Mouse (Mus musculus) 416B (cell line): Measurements from ENCODE around the gene Cfap77.
A peak's percentile ranks its signal among the peaks of the same experiment; 100 is the strongest.

ENCODE experiments used
- DNase-seq: peaks from one replicate; pipeline ENCODE4 v3.0.0; 2011; ENCODE audit warnings: low read depth

Cfap77 gene

DNA sequence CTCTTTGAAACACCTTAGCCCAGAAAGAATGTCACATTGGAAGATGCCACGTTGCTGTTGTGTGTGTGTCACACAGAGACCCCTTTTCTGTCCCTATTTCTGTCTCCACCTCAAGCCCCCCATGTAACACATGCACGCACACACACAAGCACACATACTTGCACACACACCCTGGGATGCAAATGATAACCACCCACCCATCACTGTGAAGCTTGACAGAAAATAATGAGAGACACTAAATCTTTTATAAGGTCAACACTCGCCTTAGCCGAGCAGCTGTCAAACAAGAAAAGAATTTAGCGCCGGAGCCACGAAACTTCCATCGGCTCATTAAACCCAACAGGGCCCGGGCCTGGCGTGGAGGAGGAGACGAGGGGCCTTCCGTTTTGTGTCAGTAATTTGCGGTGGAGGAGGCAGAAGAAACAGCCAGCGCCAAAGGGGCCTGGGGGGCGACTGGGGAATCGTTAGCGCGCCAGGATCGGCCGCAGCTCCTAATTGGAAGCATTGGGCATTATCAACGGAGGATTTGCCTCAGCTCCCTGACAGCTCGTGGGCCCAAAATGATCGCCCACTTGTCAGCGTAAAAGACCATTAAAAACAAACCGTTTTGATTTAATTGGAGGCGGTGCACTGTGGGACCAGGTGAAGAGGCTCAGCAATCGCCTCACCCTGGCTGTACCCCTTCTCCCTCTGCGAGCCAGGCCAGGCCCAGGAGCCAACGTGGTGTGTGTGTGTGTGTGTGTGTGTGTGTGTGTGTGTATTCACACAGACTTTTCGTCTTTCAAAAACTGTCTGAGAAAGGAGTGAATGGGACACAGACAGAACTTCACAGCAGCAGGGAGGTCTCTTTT is 111.0 kb downstream of the Cfap77 start:
- no peak for DNase-seq

DNA sequence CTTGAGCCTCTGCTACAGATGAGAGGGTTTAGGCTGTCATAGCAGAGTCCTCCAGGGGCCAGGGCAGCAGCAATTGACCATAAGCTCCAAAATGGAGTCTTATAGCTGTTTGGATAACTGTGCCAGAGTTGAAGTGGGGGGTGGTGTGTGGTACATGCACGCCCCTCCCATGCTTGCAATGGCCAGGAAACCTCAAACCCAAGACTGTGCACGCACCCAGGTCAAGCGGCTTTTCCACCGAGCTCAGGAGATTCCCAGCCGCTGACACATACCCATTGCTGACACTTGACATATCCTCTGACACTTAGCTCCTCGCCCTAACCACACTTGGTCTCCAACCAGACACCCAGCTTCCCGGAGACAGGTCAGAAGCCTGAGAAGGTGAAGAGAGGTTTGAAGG is 115.9 kb downstream of the Cfap77 start:
- peak; percentile 17 for DNase-seq

DNA sequence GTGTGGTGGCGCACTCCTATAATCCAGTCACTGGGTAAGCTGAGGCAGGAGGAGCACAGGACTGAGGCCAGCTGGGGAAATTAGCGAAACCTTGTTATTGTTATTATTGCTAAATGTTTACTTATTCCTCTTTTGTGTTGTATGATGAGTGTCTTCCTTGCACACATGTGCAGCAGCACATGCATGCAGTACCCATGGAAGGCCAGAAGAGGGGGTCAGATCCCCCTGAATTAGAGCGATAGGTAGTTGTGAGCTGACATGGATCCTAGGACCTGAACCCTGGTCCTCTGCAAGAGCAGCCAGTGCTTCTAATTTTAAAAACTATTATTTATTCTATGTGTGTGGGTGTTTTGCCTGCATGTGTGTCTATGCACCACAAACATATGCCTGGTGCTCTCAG is 124.3 kb downstream of the Cfap77 start:
- DNase-seq = peak; percentile 16

DNA sequence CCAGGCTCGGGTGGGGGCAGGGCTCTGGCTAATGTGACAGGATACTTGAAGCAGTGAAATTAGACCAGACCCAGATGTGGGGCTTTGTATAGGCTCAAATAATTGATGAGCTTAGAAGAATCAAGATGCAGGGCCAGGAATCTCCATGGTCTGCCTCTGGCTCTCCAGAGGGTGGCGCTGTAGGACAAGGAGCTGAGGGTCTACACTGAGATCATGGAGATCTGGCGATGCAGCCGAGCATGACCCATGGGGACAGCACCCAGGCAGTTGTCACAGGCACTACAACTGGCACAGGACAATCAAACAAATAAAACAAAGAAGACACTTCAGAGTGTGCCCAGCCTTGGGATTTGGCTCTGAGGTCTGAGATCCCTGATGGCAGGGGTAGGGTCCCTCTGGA is 131.0 kb downstream of the Cfap77 start:
- DNase-seq = peak; percentile 66

DNA sequence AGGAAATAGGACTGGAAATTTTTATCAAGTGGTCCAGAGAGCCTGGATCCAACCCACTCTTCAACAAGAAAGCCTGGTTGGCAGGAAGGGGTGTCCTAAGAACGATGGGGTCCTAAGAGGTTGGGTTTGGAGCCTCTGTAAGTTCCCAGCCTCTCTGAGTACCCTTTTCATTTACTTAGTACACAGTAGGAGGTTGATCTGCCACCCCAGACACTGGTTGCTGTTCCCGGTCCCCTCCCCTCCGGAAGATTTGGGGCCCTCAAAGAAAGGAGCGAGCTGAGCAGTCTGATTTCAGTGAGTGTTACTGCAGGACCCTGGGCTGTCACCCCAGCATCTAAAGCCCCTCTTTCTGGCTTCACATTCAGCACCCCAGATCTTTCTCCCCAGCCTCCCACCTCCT is 135.9 kb downstream of the Cfap77 start:
- DNase-seq = no peak

DNA sequence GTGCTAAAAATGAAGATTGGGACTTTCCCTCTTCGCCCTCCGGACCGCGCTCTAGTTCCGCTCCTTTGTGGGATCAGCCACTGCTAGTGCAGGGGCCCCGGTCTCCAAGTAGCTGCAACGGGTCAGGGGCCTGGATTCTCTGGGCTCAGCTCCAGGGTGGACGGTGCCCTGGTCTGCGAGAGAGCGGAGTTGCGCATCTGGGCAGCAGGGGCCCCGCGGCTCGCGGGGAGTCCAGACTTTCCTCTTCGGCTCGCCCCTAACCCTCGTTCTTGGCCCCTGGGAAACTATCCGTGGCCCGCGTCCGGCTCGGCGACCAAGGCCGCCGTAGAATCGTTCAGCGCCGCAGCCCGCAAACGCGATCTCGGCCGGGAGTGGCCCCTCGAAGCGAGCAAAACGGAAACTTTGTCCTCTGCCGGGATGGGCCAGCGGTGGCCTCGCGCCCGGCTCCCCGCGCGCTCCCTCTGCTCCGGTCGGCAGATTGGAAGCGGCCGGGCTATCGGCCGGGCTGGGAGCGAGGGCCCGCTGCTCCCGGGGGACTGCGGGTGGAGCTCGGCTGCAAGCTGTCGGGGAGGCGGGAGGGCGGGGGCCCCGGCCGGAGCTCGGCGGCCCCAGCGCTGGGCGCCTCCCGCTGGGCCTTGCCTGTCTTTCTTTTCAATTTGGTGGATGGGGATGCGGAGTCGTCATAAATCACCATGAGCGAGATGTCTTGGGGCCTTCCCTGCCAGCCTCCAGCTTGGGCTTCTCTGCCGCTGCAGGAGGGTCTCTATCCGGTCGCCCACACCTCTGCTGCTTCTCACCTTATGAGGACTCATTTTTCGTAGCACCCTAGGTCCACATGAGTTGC is 137.1 kb downstream of the Cfap77 start:
- no peak for DNase-seq

DNA sequence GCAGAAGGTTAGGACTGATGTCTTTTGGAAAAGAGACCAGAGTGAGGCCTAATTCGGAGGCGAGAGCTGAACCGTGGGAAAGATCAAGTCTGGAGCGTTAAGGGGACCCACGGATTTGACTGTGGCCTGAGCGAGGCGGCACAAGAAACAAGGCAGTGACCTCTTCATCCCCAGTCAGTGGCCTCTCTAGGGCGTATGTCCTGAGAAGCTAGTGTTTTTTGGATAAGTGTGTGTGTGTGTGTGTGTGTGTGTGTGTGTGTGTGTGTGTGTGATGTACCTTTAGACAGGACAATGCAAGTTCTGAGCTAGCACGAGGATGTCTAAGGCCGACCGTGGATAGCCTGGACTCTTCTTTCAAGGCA is 137.7 kb downstream of the Cfap77 start:
- no peak for DNase-seq

DNA sequence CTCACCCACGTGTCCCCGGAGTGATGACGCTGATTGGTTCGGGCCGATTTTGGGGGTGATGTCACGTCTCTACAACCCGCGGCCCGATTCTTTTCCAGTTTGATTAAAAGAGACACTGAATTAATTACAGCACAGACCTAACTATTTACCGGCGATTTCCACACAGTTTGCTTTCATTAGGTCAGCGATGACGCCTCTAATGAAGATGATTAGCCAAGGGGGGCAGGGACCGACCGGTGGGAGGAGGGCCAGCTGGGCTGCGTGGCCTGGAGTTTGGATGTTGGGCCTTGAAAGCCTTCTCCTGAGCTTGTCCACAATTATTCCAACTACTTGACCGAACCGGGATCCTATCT is 138.4 kb downstream of the Cfap77 start, which contains the start of gene Barhl1:
TSS of gene Barhl1 (minus strand) at position 156 of the 353 bp plus-strand sequence.
- DNase-seq = no peak

DNA sequence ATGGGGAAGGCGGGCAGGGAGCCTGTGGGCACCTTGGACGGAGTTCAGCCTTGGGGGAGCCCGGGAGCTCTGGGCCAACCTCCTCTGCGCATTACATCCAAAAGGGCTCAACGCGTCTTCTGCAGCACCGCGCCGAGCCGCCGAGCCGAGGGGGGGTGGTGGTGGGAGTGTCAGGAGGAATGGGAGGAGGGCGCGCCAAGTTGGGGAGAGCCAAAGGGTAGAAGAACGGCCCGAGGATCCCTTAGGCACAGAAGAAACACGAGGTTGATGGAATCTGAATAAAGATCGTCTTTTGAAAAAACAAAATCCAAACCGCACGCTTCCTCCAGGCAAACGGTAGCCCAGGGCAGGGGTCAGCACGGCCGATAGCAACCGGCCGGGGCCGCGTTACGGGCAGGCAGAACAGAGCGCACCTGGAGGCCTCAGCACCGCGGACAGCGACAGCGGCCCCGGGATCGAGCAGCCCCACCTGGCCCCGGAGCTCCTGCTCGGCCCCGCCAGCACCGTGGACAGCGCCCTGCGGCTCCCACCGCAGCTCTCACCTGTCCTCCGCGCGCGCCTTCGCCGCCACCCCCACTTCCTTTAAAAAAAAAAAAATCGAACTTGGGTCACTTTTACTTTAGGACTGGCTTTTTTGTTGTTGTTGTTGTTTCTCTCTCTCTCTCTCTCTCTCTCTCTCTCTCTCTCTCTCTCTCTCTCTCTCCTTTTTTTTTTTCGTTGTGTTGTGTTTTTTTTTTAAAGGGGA is 138.9 kb downstream of the Cfap77 start:
- DNase-seq = no peak

DNA sequence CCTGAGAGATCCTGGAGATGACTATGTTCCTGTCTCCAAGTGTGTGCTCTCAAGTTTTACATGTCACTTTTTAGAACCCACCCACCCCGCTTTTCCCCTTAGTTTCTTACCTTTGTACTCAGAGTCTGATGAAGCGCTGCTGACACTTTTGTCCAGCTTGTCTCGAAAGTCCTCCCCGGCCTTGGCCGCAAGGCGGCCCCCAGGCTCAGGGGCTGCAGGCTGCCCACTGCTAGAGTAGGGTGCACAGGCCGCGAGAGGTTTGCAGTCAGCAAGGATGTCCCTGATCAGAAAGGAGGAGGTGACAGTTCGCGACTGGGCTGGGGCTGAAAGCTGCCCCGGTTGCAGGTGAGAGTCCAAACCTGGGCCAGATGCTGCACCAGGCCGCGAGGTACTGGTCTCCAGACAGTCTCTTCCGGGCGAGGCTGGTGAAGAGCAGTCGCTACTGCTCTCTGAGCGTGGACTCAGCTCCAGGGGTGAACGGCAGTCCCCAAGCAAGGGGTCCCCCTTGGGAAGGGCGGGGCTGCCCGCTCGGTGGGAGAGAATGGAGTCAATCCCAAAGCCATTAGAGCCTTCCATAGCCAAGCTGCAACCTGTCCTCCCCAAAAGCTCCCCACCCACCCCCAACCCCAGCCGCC is 139.6 kb downstream of the Cfap77 start:
- DNase-seq = no peak

DNA sequence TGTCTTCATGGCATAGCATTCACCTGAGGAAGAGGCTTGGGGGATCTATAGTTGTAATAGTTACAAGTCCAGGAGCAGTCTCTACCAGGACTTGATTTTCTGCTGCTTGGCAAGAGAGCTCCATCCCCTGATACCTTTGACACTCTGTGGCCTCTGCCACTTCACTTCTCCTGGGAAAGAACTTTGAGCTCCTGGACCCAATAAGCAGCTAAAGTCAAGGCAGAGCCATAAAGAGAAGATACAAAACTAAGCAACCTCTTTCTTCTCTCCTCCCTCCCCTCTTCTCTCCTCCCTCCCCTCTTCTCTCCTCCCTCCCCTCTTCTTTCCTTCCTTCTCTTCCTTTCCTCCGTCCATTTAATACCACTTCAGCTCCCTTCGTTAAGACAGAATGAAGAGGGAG is 140.7 kb downstream of the Cfap77 start:
- no peak for DNase-seq

DNA sequence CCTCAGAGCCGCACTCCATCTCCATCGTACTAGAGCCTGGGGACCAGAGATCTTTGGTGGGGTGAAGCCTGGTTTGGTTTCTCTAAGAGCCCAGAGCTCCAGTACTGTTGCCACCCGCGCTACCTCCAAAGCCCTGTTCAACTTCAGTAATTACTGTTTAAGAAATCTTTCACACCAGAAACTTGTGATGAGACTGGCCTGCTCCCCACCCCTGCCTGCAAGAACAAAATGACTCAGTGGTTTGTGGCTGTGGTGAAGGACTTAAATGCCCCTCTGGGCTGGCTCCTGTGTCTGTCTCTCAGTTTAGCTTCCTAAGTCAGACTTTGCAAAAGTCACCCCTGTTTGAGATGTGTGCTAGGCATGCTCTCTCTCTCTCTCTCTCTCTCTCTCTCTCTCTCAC is 141.9 kb downstream of the Cfap77 start:
- DNase-seq = no peak

DNA sequence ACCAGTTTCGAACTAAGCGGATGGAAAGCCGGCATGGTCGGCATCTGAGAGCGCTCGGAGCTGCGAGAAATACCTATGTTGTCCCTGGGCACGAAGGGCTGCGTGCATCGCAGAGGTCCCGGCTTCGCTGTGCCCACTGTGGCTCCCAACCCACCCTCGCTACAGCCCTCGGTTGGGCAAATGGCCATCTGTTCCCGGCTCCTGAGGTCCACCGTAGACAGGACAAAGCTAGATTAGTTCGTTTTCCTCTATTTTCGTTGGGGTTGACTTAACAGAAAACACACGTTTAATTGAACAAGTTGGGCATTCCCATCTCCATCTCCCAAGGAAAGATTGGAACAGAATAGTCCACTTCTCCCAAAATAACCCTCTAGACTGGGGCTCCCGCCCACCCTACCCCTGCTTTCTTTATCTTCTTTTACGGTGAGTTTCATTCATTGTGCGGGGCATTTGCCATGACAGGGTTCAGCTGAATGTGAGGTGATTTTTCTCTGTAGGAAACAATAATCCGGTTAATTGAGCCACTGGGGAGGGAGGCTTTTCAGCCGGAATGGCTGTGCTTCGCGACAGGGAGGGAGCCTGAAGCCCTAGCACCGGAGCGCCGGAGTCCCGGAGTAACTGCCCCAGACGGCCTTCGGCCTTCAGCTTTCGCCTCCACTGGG is 142.7 kb downstream of the Cfap77 start:
- DNase-seq = no peak

DNA sequence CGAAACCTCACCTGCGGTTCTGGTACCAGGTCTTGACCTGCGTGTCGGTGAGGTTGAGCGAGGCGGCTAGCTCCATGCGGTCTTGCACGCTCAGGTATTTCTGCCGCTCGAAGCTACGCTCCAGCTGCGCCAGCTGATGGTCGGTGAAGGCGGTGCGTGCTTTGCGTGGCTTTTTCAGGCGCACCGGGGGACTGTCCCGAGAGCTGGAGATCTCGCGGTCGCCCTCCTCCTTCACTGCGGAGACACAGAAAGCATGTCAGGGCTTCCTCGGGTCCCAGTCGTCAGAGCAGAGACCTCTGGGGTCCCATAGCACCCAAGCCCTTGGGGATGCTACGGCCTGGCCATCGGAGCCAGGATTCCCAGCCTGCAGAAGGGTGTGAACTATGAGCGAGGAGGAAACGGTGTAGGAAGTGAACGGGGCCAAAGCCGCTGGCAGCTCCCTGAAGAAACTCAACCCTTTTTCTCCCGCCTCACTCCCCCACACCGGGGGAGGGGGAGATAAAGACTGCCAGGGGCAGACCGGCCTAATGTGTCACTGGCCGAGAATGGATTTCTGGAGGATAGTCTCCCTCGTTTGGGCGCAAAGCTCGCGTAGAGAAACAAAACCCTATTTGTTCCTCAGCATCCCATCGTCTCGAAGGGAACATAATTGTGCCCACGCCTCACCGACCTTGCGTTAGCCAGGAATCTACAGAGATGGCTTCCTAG is 143.4 kb downstream of the Cfap77 start:
- no peak for DNase-seq

DNA sequence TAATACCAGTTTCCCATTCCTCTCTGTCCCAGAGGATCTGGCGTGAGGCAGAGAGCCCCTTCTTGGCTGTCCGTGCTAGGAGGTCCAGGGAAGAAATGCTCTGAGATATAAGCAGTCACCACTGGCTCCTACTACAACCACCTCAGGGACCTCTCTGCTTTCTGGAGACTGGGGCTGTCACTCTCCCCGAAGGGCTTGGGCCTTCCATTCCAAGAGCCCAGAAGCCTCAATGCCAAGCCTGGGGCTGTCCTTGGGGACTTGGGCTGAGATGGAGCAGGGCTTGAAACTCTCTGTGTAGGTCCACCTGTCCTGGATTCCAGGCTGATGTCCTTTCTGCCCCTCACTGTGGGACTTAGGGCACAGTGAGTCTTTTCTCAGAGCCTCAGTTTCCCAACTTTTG is 144.0 kb downstream of the Cfap77 start:
- DNase-seq = no peak

DNA sequence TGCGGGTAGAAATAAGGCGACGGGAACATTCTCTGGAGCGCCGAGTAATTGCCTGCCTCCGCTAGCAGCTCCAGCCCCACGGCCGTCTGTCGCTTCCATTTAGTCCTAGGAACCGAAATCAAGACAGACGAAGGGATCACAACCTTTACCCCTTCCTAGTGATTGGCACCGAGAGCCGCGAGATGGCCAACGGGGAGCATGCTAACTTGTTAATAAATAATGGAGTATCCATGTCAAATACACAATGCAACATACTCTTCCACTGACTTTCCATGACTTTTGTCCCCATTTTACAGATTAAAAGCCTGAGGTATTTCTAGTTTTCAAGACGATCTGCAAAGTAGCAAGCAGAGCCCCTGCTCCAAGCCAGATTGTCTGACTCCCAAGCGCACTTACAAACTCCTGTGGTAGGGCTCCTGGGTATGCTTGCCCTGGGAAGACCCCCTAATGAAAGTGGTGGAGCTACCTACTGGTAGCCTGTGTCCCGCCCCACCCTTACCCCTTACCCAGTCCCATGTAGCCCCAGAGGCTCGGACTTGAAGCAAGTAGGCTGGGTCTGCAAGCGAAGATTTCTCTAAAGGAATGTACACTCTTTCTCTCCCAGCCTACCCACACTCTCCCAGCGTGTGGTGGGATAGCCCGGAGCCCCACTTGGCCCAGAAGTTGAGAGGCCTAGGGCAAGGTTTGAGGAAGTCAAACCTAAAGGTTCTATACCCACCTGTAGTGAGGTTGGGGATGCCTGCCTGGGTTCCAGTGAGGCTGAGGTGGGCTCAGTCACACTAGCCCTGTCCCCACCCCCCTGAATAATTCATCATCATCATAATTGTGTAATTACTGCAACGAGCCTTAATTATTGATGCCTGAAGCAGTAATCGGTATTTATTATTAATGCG is 144.8 kb downstream of the Cfap77 start:
- DNase-seq = no peak

DNA sequence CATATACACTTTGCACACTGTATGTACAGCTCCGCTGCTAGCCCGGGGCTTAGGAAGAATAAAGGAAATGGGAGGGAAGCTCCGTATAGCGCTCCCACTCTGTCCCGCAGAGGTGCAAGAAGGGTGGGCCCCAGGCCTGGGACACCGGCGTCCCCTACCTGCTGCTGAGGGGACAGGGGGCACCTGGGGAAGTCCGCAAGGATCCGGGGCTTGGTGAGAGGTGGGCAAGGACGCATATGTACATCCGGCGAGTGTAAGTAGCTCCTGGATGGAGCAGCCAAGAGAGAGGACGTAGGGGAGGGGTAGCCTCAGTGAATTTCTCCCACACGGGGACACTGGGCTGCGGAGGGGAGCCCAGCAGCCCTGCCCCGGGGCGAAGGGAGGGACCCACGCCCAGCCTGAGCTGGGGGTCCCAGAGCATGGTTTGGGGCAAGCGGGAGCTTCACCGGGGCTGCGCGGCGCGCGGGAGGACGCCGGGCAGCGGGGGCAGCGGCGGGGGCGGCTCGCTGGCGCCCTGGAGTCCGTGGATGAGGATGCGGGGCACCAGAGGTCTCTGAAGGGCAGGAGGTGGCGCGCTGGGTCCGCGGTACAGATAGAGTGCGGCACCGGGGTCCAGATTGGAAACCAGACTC is 145.6 kb downstream of the Cfap77 start:
- DNase-seq = no peak

DNA sequence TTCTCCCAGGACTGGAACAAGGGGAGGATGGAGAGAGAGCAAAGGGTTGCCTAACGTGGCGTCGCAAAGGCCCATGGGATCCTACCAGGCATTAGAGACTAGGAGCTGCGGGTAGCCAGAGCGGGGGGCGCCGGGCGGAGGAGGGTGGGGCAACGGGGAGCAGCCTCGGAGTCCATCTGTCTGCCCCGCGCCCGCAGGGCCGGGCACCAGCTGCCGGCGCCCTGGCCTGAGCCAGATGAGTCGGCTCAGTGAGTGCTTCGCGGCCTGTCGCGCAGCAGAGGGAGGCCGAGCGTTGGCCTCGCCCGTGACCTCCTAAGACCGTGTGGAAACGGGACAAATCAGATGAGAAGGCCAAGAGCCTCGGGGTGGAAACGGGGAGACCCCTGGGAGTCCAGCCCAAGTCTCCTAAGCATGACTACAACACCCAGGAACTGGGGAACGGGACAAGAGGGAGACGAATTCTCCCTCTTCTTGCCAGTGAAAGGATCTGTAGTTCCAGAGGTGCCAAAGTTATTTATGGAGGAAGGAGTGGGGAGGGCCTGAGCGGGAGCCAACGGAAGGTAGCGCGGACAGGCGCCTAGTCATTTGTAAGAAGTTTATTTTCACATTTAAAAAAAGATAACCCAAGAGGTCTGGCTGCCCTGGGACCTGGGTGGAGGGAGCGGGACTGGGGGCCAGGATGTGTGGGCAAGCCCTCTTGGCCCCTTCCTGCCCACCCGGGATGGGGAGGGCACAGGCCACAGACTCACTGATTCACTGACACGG is 146.3 kb downstream of the Cfap77 start:
- no peak for DNase-seq
